Mouse (Mus musculus) kidney, adult 8-10 months (tissue): Measurements from ENCODE around the gene Pnrc2.
A peak's percentile ranks its signal among the peaks of the same experiment; 100 is the strongest.

ENCODE experiments used
- DNase-seq, 2 experiments: peaks; one replicate each; pipeline ENCODE4 v3.0.0; 2022

Gene Pnrc2

DNA sequence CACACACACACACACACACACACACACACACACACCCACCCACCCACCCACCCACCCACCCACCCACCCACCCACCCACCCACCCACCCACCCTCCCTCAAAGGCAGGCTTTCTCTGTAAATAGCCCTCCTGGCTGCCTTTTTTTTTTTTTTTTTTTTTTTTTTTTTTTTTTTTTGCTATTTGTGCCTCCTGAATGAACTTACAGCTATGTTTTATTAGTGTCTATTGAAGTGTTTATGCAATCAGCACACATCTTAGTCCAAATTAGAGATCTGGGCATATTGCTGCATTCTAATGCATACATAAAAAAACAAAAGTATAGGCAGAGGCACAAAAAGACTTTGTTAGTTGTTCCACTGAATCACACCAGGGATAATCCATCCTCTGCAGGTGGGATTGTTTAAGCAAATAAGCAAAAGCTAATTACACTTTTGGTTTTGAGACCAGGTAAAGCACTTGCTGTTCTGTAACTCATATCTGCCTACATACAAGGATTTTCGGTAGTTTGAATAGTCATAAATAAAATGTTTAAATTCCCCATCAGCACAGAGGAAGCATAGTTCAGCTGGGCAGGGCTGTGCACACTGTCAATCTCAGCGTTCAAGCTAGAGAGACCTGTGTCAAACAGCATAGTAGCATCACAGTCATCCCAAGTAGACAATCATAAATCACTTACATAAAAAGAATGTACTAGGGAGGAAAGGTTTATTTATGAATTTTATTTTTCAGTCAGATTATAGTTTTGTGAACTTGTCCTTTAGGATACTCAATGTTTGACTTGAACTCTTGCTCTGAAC, 3.2 kb downstream of the Pnrc2 start:
- no peak for DNase-seq

DNA sequence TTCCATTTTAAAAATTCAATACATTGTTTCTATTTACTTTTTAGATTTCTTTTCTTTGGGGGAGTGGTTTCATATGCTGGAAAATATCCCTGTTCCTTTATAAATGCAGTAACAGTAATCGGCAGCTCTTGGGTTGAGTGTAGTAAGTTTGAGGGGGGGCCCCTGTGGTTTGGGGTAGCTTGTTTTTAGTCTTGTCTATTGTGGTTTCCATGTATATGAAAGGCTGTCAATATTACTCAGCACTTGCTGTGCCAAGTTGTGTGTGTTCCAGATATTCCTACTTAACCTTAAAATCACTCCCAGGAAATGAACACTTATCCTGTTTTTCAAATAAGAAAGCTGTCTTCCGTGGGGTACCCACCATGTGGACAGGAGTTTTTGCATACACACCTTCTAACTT, 4.7 kb downstream of the Pnrc2 start:
- no peak for DNase-seq

- DNase-seq = no peak
These were observed 16.0 kb downstream of the Pnrc2 start for GRCm38 (mm10) chr4:135857597-135858186.

DNA sequence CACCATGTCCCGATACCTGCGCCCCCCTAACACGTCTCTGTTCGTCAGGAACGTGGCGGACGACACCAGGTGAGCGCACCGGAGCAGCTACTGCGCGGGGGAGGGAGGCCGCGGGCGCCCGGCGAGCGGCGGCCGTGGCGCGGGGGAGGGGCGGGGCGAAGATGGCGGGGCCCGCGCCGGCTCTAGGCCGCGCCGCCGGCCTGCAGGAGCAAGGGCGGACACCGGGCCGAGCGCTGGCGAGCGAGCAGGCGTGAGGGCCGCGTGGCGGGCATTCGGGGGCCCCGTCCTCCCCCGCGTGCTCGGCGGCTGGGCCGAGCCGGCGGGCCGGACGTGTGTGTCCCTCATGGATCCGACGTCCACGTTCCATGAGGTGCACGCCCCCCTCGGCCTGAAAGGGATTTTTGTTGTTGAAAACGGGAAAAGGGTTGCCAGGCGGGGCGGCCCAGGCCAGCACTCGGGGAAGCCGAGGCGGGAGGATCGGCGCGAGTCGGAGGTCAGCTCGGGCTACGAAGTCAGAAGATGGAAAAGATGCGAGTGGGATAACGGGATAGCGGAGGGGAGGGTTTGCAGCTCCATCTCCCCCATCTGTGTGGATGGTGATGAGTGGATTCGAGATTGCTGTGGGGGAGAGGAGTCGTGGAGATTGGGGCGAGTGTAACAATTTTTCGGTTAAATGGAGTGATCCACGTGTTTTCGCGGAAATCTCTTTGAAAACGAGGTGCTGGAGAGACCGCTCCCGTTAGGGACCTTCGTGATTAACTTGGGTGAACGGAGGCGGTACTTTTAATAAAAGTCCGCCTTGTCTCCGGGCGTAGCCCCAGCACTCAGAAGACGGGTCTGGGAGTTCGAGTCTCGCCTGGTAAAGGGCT, 17.2 kb downstream of the Pnrc2 start:
- peak; percentile 56 to 61 for DNase-seq

GRCm38 (mm10) chr4:135855536-135856222, 18.0 kb downstream of the Pnrc2 start, which contains the start of gene Srsf10:
Gene Srsf10 (plus strand): TSS chr4:135855747.
- peak; percentile 94 for DNase-seq

- no peak for DNase-seq
These were observed 18.6 kb downstream of the Pnrc2 start for GRCm38 (mm10) chr4:135855080-135855479.

DNA sequence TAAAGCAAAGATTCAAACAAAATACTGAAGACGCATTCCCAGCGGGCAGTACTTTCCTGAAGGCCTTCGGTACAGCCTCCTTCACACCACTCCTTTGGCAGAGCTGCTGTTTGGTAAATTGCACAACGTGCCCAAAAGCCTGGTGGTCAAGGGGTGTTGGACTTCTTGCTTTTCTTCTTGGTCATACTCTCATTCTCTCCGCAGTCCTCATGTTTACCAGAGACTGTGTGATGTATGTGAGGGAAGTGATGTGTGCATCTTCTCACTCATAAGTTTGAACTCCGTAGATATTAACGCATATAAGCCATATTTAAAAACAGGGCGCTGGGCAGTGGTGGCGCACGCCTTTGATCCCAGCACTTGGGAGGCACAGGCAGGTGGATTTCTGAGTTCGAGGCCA, 19.0 kb downstream of the Pnrc2 start:
- no peak for DNase-seq

DNA sequence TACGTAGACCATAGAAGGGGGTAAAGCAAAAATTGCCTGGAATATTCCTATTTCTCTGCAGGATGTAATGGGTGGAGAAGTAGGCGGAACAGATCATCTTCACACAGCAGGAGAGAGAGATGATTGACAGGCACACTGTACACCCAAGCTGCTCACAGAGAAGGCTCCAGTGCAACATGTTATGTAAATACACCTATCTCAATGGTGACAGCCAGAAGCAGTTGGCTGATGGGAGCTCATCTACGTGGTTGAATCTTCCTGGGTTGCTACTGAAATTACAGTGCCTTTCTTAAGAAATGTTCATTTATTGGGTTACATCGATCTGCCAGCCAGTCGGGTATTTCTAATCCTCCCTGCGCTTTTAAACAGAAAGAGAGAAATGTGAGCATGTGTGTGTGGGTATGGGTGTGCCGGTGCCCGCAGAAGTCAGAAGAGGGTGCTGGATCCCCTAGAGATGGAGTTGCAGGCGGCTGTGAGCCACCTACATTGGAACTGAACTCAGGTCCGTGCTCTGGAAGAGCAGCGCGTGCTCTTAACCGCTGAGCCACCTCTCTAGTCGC, 19.6 kb downstream of the Pnrc2 start:
- DNase-seq = no peak

- no peak for DNase-seq
These were observed 21.7 kb downstream of the Pnrc2 start for GRCm38 (mm10) chr4:135851942-135852341.

DNA sequence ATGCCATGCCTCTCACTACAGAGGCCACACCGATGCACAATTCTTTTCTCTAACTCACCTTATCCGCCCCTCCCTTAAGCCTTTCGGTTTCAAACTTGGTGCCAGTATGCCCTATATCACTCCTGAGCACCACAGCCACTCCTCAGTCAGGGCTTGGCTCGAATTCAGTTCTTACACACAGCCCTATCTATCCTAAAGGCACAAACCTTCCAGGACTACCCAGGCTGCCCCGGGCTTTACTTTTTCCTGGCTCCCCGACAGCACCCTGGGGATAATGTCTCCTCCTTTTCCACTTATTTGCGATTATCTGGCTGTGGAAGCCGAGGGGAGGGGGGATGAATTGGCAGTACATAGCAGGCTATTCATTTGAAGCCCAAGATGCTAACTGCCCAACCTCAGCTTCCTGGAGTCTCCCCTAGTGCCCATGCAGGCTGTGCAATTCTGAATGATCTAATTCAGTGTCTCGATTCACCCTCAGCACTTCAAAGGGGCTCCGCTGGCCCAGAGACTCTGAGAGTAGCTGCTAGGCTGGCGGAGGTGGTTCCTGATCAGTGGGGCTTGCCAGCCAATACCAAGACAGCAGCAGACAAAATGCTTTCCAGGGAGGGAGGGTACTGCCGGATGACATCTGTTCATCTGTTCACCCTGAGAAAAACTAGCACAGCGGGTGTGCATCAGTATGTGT, 23.1 kb downstream of the Pnrc2 start:
- no peak for DNase-seq

DNA sequence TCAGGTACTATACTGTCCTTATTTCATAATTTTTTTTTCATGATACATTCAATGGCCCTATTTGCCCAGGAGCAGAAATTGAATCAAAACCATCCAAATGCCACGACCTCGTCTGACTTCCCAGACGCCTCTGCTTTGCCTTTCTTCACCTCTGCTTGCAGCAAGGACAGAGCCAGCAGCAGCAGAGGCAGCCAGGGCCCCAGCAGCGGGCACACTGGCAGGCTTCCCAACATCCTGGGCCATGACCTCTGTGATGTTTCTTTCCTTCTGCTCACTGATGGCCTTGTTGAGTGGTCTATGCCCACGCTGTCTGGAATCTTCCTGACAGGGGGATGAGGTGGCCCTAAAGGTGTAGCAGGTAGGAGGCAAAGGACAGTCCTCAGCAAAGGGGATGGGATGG, 26.1 kb downstream of the Pnrc2 start:
- DNase-seq = no peak

DNA sequence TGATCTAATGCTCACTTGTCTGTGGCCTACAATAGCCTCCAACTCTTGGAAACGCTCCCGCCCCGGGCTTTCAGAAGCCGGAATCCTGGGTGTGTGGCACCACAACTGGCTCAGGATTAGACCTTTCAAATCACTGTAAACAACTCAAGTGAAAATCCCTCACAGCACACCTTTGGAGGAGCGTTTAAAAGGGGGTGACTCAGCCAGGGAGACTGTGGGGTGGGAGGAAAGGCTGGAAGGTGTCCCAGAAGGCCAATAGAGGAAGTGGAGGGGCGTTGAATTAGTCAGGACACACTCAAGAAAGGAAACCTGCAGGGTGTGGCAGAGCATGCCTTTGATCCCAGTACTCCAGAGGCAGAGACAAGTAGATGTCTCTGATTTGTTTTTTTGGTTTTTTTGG, 29.2 kb downstream of the Pnrc2 start:
- DNase-seq = no peak

DNA sequence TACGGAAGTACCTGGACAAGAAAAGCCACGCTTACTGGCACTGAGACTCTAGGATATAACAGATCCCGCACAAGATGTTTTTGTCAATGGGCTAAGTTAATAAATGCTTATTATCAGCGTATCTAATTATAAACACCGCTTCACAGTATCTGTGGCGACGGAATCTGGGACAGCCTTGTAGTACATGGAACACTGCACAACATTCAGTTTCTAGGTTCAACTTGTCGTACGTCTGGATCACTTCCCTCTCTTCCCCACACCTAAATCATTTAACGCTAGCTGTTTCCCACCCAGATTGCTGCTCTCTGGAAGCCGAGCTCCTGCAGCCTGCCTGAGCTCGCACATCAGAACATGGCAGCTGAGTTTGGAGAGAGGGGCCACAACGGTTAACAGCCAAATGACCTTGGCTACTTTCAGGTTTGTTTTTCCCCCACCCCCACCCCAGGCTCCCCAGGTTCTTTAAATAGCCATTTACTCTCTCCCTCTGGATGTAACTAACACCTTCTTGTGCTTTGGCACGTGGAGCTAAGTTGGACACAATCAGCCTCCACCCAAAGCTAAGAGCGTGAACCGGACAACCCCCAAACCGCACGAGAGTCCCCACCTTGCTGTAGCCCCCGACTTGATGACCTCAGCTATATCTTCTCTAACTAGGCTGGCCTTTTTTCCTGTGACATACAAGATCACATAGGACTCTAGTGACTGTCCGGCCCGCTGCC, 34.2 kb downstream of the Pnrc2 start:
- DNase-seq = no peak

- DNase-seq = no peak
These were observed 34.7 kb downstream of the Pnrc2 start for GRCm38 (mm10) chr4:135838925-135839292.

GRCm38 (mm10) chr4:135834124-135834717, 39.4 kb downstream of the Pnrc2 start:
- no peak for DNase-seq

DNA sequence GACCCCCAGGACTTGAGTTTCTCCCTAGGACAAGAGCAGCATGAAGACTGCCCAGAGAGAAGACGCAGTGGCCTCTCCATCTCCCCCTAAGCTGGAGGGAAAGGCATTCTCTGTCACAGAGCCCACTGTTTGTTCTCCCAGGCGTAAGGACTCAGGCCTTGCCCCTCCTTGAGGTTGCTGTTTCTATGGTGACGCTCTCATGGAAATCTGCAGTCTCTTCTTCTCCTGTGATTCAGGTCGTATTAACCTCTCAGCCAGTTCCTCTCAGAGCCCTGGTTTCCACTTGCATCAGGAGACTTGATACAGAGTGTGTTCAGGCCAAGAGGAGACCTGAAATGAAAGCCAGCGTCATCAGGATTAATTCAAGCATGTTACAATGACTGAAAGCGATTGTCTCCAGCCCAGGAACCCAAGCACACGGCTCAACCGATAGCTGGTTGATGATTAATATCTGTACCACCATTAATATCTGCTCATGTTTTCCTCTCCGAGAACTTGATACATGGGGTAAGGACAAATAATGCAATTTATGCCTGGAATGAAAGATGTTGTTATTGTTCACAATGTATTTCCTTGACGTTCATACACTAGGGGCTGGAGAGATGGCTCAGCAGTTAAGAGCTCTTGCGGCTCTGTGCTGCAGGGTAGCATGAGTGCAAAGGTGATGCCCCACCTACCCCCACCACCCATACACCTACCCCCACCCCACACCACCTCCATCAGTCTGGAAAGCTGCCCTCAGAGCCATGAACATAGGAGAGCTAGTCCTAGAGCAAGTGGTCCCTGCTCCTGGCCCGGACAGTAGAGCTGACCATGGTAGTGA, 40.1 kb downstream of the Pnrc2 start:
- DNase-seq = no peak

- DNase-seq = peak; percentile 57 to 66
These were observed 41.6 kb downstream of the Pnrc2 start for GRCm38 (mm10) chr4:135832070-135832469.

DNA sequence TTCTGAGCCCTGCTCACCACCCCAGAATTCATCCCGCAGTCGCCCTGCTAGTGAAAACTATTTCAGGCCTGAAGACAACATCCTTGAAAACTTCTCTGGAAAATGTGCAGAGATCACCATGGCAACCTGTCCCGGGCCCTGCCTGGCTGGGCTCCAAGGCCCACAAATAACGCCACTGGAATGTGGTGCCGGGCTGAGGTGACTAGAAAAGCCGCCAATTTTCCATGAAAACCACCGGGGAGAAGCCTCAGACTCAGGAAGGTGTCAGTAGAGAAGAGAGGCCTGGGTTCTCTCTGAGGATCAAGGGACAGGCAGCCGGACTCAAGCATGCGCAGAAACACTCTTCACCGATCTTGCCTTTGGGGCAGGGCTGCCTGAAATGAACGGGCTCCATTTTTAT, 45.2 kb downstream of the Pnrc2 start:
- DNase-seq = peak; percentile 84 to 87

DNA sequence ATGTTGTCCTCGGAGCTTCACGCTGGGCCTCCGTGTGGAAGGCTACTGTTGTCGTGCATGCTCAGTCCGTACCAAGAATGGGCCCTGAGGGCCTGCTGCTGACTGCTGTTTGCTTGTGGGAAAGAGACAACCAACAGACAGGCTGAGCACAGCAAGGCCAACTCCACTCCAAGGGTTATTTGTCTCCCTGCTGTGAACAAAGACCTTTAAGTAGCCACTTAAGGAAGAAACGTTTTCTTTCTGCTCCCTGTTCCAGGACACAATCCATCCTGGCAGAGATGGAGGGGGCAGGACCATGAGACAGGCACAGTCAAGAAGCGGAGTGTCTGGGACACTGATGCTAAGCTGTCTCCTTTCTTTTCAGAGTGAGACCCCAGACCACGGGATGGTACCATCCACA, 49.4 kb downstream of the Pnrc2 start:
- no peak for DNase-seq

DNA sequence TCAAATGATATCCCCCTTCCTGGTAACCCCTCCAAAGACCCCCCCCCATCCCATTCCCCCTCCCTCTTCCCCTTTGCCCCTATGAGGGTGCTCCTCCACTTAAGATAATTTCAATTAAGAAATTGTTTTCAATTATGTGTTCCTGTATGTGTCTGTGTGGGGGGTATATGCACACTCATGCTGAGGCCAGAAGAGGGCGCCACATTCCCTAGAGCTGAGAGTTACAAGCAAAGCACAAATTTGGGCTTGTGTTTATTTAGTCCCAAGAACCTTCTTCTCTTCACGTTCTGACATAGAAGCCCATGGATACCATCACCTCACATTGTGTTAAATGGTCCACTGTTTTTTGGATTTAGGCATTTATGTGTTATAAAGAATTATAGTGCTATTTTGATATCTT, 50.4 kb downstream of the Pnrc2 start:
- no peak for DNase-seq
